Mouse (Mus musculus) hindbrain, postnatal 0 days (tissue): Measurements from ENCODE around the gene Adgrl3. TPM values are rescaled to one million over a fixed set of nuclear protein-coding genes. Genes with fewer than 3 reads are reported as not detected.

Experiments
- ATAC-seq: fragments of 200-750 bp; cut with Nextera tagmentation; 2 replicates; pipeline ENCODE4 v1.8.0; 2017; ENCODE audit warnings: mild to moderate bottlenecking, moderate TSS enrichment, moderate library complexity
- DNase-seq: peaks from one replicate; pipeline ENCODE4 v3.0.0-alpha.2; 2015; ENCODE audit warnings: low spot score
- H3K27ac ChIP-seq: fragments of 300-500 bp; sonication (generic); 2 replicates; pipeline ENCODE4 v1.5.1; 2014; ENCODE audit warnings: mild to moderate bottlenecking
- H3K27me3 ChIP-seq: fragments of 300-500 bp; sonication (generic); 2 replicates; pipeline ENCODE4 v1.6.1; 2014; ENCODE audit warnings: low read length, mixed read lengths; ENCODE audit not compliant: insufficient read depth
- H3K36me3 ChIP-seq: fragments of 300-500 bp; sonication (generic); 2 replicates; pipeline ENCODE4 v1.6.1; 2014; ENCODE audit warnings: low read length, mixed read lengths; ENCODE audit not compliant: insufficient read depth
- H3K4me1 ChIP-seq: fragments of 300-500 bp; sonication (generic); 2 replicates; pipeline ENCODE4 v1.6.1; 2014; ENCODE audit warnings: antibody characterized with exemption, low read length, mixed read lengths; ENCODE audit not compliant: insufficient read depth
- H3K4me2 ChIP-seq: fragments of 300-500 bp; sonication (generic); 2 replicates; pipeline ENCODE4 v1.6.1; 2014; ENCODE audit warnings: low read depth, mild to moderate bottlenecking, low read length, moderate library complexity, mixed read lengths
- H3K4me3 ChIP-seq: fragments of 300-500 bp; sonication (generic); 2 replicates; pipeline ENCODE4 v1.5.1; 2014; ENCODE audit warnings: low read length
- H3K9ac ChIP-seq: fragments of 300-500 bp; sonication (generic); replicated peaks from 2 replicates; pipeline ENCODE4 v1.6.1; 2014; ENCODE audit warnings: mild to moderate bottlenecking, low read length, moderate library complexity, mixed read lengths
- H3K9me3 ChIP-seq: fragments of 300-500 bp; sonication (generic); 2 replicates; pipeline ENCODE4 v1.6.1; 2016; ENCODE audit warnings: low read length, mixed read lengths
- CTCF ChIP-seq: IDR thresholded peaks from 2 replicates; pipeline ENCODE4 v1.5.1; 2016; ENCODE audit warnings: antibody characterized with exemption, control low read depth, low read depth
- WGBS: fragments of 180-500 bp; shearing (Covaris S2); extraction: QIAGEN DNeasy Blood & Tissue Kit; methylation state at CpG from one replicate; pipeline ENCODE4 v1.1.7; 2014; 5-methylcytosine and 5-hydroxymethylcytosine counted together
- polyA plus RNA-seq: library from polyadenylated mRNA; unstranded; fragments of >200 nt; fragmentation: Nextera tagmentation; extraction: Ambion mirVana; gene quantifications from 2 replicates; pipeline ENCODE4 v1.2.1, GENCODE M21; 2015
- total RNA-seq: library from RNA; depleted of rRNA; stranded (reverse); fragments of >200 nt; gene quantifications from 2 replicates; pipeline ENCODE4 v1.2.3, GENCODE M21; 2014

Adgrl3 gene
- total and polyA plus RNA-seq, 2 experiments from 2014 or later = 52.7 to 186 TPM

GRCm38 (mm10) chr5:81068839-81069238, 48.9 kb downstream of the Adgrl3 start:
- WGBS = 41% methylated on average over 4 of the region's 4 CpGs
- no peaks in the 10 kb centered on the region for H3K4me1 ChIP-seq
- ATAC-seq = no peak
- H3K4me2 ChIP-seq = no peak overlapping the region
- no peaks in the 10 kb centered on the region for H3K36me3 ChIP-seq
- H3K9ac ChIP-seq = no peak overlapping the region
- no peak overlapping the region for H3K27ac ChIP-seq
- H3K9me3 ChIP-seq = no peaks in the 10 kb centered on the region
- DNase-seq = no peak
- no peaks in the 10 kb centered on the region for H3K27me3 ChIP-seq
- no peak overlapping the region for H3K4me3 ChIP-seq
- no peak for TF ChIP-seq CTCF

- Histone ChIP-seq H3K36me3 (no peaks in the 10 kb centered on the region), H3K4me3 (no peak overlapping the region), H3K4me2 (no peak overlapping the region), H3K4me1 (no peaks in the 10 kb centered on the region), H3K9ac (no peak overlapping the region), H3K27ac (no peak overlapping the region), H3K9me3 (no peaks in the 10 kb centered on the region), H3K27me3 (no peaks in the 10 kb centered on the region)
- DNase-seq (no peak), ATAC-seq (no peak)
- 71% methylated on average over 5 of the region's 5 CpGs for WGBS
- TF ChIP-seq CTCF = no peak
Measured at GRCm38 (mm10) chr5:81072888-81073287, 53.0 kb downstream of the Adgrl3 start.

GRCm38 (mm10) chr5:81073875-81074274, 53.9 kb downstream of the Adgrl3 start:
- H3K4me2 ChIP-seq = no peak overlapping the region
- no peaks in the 10 kb centered on the region for H3K27me3 ChIP-seq
- no peak for TF ChIP-seq CTCF
- H3K9ac ChIP-seq = no peak overlapping the region
- no peak overlapping the region for H3K4me3 ChIP-seq
- H3K27ac ChIP-seq = no peak overlapping the region
- no peaks in the 10 kb centered on the region for H3K36me3 ChIP-seq
- WGBS = 64% methylated on average over 1 of the region's 1 CpGs
- DNase-seq = no peak
- ATAC-seq = no peak
- H3K4me1 ChIP-seq = no peaks in the 10 kb centered on the region
- no peaks in the 10 kb centered on the region for H3K9me3 ChIP-seq

GRCm38 (mm10) chr5:81076377-81076776, 56.4 kb downstream of the Adgrl3 start:
- H3K36me3 ChIP-seq = no peaks in the 10 kb centered on the region
- WGBS = 70% methylated on average over 5 of the region's 5 CpGs
- H3K4me3 ChIP-seq = no peak overlapping the region
- no peaks in the 10 kb centered on the region for H3K4me1 ChIP-seq
- no peak for DNase-seq
- no peak for ATAC-seq
- no peaks in the 10 kb centered on the region for H3K9me3 ChIP-seq
- no peak overlapping the region for H3K4me2 ChIP-seq
- H3K27me3 ChIP-seq = no peaks in the 10 kb centered on the region
- H3K27ac ChIP-seq = no peak overlapping the region
- no peak overlapping the region for H3K9ac ChIP-seq
- TF ChIP-seq CTCF = no peak

- TF ChIP-seq CTCF = no peak
- Histone ChIP-seq H3K4me2 (no peak overlapping the region), H3K4me1 (no peaks in the 10 kb centered on the region), H3K36me3 (no peaks in the 10 kb centered on the region), H3K9ac (no peak overlapping the region), H3K27me3 (no peaks in the 10 kb centered on the region), H3K4me3 (no peak overlapping the region), H3K9me3 (no peaks in the 10 kb centered on the region), H3K27ac (no peak overlapping the region)
- no peak for DNase-seq
- ATAC-seq = no peak
- 88% methylated on average over 7 of the region's 7 CpGs for WGBS
Measured at GRCm38 (mm10) chr5:81077031-81077430, 57.1 kb downstream of the Adgrl3 start.

GRCm38 (mm10) chr5:81077990-81078389, 58.1 kb downstream of the Adgrl3 start:
- 92% methylated on average over 1 of the region's 1 CpGs for WGBS
- no peak overlapping the region for H3K4me3 ChIP-seq

GRCm38 (mm10) chr5:81083698-81084360, 63.9 kb downstream of the Adgrl3 start:
- TF ChIP-seq CTCF = no peak
- Histone ChIP-seq H3K36me3 (no peaks in the 10 kb centered on the region), H3K27me3 (no peaks in the 10 kb centered on the region), H3K9me3 (no peaks in the 10 kb centered on the region), H3K4me3 (no peak overlapping the region), H3K4me1 (no peaks in the 10 kb centered on the region), H3K27ac (no peak overlapping the region), H3K4me2 (no peak overlapping the region), H3K9ac (no peak overlapping the region)
- DNase-seq (no peak), ATAC-seq (no peak)
- 70% methylated on average over 5 of the region's 5 CpGs for WGBS

More at GRCm38 (mm10) chr5:81077990-81078389, 58.1 kb downstream of the Adgrl3 start:
- ATAC-seq = no peak
- Histone ChIP-seq H3K36me3 (no peaks in the 10 kb centered on the region), H3K27ac (no peak overlapping the region), H3K9ac (no peak overlapping the region), H3K9me3 (no peaks in the 10 kb centered on the region), H3K4me2 (no peak overlapping the region), H3K27me3 (no peaks in the 10 kb centered on the region), H3K4me1 (no peaks in the 10 kb centered on the region)
- DNase-seq = no peak
- no peak for TF ChIP-seq CTCF
